Mouse (Mus musculus) spleen, embryonic (tissue): ENCODE measurements around the gene Ccn6.

Experiments used
- CTCF ChIA-PET: fragments of 350-600 bp; sonication (Branson Sonifier 250); formaldehyde crosslinking; loops from one replicate; lab custom pipeline; 2022; lab: Charles Lee

Gene Ccn6

DNA sequence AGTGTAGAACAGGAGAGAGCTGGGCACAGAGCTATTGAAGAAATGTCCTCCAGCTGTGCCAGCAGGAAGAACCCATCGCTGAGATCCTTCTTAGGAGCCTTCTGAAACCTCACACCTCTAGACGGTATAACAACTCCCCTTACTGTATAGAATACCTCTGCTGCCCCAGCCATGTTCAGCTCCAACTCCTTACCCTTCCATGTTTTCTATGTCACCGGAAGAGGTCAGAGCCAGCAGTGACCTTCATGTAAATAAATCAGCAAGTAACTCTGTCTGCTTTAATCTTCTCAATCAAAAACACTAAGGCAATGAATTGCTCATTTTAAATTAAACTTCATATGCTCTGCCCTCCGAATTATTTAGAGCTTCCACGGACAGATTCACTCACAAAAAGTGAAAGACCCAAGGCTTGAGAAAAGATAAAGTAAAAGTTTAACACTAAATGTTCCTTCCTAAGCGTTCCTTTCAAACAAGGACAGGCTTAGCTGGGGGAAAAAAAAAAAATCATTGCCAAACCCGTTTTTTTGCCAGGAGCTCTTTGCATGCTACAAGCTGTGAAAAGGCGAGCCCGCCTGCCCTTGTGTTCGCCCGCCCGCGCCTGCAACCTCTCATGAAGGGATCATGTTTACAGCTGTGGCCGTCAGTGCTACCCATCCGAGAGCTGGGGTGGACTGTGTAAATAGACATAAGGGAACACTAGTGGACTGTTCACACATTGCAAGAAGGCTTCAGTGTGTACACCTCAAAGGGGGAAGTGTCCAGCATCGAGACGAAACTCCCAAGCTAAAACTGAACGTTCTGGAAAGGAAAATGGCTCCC is 719 bp downstream of the Ccn6 start:
- CTCF ChIA-PET, result no interaction called here

DNA sequence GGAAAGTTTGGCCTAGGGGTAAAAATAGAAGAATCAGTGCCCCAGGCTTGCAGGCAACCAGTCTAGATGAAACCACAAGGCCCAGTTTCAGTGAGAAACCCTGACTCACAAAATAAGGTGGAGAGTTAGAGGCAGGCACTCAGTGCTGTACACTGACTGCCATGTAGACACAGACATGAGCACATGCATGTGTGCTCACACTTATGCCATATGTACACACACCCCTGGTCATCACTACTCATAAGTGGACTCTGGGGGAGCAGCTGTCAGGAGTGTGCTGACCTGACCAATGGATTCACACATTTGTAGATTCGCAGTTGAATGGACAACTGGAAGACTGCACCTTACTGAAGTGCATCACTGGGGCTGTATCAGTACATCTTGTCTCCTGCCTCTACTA is 2.2 kb downstream of the Ccn6 start:
- CTCF ChIA-PET, result no interaction called here

DNA sequence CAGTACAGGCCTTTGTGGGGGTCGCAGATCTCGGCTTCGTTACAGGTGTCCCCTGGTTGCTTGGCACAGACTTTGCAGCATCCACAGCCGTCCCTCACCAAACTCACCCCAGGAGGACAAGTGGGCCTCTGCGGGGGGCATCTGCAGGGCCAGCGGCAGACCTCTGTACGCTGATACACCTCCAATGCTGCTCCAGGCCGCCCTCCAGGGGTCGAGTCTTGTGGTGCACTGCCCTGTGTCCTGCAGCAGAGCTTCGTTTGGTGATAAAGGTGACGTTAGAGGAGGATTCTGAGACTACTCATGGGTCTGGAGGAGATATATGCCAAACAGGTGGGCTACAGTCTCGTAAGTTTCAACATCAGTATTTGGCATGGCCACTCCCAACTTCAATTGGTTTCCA is 5.3 kb downstream of the Ccn6 start:
- CTCF ChIA-PET, result interaction anchor here (0.6 kb wide), 1 partner anchor 12 kb away, joined by 3 read pairs; no protein-coding TSS in a partner anchor

DNA sequence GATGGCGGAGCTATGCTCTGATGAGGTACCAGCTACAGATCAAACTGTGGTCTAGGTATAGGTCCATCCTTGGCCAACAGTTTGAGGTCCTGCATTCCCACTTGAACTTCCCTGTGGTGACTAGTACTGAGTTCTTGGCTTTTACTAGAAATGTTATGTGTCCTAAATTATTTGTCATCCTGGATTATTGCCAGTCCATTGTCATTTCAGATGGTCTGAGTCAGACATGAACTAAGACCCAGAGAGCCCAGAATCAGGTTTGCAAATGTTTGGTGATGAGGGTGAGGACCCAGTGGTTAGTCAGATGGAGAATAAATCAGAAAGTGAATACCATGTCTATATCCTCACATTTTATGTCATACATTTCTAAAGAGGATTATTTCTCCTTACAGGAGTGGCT is 6.3 kb downstream of the Ccn6 start:
- CTCF ChIA-PET, result no interaction called here

DNA sequence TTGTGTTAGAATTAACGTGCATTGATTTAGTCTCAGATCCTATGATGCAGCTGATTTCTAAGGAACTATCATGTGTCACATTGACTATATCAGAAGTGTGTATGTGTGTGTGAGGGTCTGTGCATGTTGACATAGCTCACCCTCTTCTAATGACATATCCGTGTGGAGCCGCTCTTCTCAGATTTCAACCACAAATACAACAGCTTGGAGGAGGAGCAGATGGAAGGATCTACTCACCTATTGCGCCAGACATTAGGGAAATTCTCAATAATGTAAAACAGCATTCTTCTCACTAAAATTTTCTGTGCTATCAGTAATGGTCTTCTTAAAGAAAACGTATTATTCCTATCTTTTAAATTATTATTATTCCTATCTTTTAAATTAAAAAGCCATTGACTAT is 6.9 kb downstream of the Ccn6 start:
- CTCF ChIA-PET, result no interaction called here

DNA sequence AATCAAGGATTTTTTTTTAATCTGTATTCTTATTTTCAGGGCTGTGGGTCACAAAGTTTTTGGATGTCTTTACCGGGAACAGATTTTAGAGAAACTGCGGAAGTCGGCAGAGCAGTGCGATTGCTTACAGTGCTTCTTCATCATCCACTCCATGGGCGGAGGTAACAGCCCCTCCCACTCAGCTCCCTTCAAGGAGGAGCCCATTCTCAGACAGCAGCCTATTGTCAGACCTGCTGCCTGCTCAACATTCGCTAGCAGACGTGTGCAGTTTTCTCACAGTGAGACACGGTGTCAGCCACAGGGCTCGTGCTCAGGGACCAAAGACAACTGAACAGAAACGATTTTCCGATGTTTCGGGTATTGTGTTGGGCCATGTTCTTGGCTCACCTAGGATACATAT is 21.4 kb downstream of the Ccn6 start:
- CTCF ChIA-PET, result no interaction called here

DNA sequence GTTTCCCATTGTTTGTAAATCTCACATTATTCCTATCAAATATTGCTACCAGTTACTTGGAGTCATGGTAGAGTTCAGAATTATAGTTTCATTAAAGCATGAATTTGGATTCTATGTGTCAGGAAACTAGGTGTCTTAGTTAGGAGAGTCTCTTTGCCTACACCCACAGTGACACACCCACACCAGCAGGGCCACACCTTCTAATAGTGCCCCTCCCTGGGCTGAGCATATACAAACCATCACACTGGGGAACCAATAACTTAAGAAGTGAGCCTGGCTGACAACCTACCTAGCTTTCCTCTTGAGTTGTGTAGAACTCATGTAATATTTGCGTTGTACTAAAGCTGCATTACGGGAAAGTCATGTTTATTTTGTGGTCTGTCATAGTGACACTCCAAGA is 22.2 kb downstream of the Ccn6 start:
- CTCF ChIA-PET, result no interaction called here

DNA sequence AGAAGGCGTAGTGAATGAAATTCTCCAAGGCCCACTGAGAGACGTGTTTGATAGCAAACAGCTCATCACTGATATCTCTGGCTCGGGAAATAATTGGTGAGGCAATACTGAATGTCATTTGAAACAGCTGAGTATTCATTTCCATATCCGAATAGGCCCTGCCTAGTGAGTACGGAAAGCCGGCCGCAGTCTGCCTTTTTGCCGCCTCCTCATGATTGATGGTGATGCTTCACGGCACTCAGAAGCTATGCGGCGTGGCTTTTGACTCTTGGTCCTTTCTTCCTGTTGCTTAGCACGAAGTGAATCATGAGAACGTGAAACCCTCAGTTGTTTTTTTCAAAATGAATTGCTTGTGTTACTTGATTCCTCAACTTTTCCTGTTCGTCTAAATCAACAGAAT is 22.8 kb downstream of the Ccn6 start:
- CTCF ChIA-PET, result no interaction called here

DNA sequence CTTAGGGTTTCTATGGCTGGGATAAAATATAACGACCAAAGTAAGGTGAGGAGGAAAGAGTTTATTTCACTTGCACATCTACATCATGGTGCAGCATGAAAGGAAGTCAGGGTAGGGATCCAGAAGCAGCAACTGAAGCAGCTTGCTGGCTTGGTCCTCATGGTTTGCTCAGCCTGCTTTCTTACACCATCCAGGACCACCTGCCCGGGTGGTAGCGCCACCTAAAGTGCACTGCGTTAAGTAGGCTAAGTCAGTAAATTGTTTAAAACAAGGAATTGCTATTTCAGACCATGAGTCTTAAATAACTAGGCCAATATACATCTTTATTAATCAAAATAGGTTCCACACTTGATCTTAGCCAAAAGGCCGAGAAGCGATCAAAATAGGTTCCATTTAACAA is 24.8 kb downstream of the Ccn6 start:
- CTCF ChIA-PET, result no interaction called here

DNA sequence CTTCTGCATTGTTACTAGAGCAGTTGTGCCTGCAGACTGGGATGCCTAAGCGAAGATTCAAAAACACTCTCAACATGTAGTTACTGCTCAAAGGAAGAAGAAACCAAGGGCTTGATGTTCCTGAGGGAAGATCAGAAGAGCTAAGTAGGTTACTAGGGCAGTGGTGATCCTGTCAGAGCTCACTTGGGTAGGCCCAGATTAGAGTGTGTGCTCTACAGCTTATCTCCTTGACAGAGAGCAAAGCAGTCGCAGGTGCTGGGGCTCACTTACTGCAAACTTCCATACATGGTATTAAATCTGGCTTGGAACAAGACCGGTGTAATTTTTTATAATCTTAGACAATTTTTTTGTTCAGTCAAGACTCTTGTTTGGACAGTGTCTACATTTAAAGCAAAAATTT is 25.8 kb downstream of the Ccn6 start:
- CTCF ChIA-PET, result no interaction called here

DNA sequence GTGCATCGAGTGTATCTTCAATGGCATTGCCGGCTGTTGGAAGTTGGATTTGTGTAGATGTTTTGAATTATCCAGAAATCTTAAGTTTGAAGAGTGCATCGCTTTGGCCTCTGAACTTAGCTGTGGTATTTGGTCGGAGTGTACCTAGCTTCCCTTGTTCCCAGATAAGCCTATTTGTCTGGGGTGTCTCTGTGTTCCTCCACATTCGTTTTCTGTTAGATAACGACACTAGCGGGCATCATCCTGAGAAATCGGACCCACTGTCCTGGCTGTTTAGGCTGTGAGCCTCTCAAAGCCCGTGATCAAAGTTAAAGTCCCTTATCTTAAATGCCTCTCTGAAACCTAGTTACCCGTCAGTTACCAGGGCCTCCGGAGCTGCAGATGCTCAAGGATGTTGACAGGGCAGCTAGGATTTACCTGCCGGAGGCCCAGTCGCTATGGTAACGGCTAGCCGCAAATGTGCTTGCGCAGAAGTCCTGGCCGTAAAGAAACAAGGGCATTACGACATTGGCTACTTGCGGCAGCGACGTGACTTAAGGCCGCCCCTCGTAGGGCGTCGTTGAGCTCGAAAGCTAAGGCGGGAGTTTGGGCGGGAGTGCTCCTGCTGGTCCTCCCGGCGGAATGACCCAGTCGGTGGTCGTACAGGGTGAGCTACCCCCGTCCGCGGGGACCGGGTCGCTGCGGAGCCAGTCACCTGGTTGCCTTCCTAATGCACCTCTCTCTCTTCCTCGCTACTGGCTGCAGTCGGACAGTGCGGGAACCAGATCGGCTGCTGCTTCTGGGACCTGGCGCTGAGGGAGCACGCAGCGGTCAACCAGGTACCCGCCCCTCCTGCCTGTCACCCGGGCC is 29.9 kb downstream of the Ccn6 start, which contains the start of the genes Fam229b and Tube1:
TSS of gene Fam229b (minus strand) at position 453 of the 849 bp plus-strand sequence.
TSS of gene Tube1 (plus strand) at position 515 of the 849 bp plus-strand sequence.
- CTCF ChIA-PET, result no interaction called here

DNA sequence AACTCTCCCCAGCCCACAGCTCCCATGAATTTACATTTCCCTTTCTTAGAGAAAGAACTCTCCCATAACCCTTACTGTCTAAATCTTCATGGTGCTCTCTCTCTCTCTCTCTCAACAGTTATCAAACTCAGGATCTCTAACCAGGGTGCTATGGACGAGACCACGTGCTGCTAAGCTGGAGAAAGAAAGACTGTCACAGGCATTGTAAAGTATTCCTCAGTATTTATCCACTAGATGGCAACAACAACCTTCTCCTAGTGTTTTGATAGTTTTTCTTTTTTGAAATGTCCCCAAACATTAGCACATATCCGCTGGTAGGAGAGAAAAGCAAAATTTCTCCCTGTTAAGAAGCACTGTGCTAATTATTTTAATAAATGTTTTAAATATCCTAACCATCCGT is 42.2 kb downstream of the Ccn6 start:
- CTCF ChIA-PET, result no interaction called here

DNA sequence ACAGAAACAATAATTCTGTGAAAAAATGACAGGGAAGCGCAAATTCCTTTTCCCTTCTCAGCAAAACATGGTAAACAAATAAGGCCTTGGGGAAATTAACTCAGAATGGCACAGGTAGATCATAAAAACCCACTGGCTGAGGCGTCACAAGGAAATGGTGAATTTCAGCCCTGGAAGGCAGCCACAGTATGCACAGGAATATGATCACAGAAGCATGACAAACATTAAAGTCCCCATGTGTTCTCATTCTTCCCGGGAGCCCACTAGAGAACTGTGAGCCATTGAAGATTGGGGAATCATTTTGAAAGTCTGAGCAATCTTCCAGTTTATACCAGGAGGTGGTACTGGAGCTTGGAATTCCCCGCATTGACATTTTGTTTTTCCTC is 54.1 kb downstream of the Ccn6 start:
- CTCF ChIA-PET, result no interaction called here

DNA sequence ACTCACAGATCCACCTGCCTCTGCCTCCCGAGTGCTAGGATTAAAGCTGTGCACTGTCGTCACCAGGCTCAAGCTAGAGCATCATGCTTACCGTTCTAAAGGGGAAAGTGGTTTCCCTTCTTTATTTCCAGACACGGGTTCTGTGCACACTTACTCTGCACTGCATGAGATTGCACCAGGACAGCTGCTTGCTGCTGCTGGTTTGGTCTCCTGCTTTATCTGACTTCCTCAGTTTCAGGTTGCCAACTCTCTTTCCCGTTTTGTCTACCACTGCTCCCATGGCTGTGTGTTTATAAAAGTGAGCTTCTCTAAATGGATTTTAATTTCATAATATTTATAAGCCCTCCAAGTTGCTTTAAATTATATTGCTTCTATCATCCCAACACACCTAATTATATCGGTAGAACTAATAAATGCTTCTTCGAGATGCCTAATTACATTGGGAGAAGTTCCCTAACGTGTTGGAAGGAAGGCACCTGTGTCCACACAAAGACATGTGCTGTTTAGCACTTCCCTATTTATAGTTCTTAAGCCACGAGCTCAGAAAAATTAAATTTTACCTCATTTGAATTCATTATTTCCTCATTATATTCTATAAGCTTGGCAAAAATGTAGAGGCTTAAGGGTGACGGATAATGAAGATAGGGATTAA is 54.6 kb downstream of the Ccn6 start:
- CTCF ChIA-PET, result no interaction called here

DNA sequence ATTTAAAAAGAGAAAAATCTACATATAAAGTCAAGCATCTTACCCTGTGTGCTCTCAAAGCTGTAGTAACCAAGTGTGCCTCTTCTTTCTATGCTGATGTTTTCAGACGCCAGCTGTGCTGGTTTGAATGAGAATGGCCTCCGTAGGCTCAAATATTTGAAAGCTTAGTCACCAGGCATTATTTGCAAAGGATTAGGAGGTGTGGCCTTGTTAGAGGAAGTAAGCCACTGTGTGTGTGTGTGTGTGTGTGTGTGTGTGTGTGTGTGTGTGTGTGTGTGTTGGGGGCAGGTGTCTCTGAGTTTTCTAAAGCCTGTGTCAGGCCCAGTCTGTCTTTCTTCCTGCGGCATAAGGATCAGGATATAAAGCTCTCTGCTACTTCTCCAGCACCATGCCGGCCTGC is 56.7 kb downstream of the Ccn6 start:
- CTCF ChIA-PET, result no interaction called here

DNA sequence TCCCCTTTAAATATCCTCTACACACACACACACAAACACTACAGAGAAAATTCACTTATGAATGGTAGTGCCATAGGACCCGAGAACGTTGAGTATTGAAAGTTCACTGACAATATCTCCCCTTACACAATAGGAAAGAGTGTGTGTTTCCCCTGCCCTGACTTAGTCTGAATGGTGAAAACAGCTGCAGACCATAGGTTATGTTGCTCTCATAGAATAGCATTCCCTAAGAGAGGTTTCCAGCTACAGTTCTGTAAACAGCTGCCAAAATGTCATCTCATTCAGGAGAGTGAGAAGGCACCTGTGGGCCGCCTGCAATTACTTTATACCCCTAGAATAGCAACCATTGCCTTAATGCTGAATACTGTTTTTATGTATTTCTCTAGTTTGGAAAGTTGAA is 57.2 kb downstream of the Ccn6 start:
- CTCF ChIA-PET, result no interaction called here

DNA sequence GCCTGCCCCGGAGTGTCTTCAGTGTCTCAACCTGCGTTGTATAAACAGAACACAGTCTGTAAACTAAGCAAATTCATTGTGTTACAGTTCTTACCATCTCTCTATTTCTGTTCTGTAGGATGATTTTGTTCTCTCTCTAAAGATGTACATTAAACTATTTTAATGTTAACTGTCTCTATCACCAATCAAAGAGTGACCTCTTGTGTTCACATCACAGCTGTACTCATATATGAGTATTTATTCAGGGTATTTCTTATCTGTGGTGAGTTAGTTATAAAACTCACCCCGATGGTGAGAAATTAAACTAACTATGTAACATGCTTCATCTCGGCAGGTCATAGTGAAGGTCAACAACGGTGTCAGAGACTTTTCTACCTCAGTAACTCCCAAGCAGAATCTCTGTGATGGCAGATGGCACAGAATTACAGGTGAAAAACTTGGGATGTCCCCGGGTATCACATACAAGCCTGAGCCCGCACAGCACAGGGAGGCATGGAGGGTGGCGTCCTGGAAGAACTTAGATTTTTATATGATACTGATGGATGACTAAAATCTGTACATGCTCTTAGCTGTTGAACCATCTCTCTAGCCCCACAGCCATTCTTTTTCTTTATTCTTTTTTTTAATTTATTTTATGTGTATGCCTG is 58.7 kb downstream of the Ccn6 start:
- CTCF ChIA-PET, result no interaction called here
